8 mouse cellular contexts compared by ENCODE assay signal in the genomic region with DNA sequence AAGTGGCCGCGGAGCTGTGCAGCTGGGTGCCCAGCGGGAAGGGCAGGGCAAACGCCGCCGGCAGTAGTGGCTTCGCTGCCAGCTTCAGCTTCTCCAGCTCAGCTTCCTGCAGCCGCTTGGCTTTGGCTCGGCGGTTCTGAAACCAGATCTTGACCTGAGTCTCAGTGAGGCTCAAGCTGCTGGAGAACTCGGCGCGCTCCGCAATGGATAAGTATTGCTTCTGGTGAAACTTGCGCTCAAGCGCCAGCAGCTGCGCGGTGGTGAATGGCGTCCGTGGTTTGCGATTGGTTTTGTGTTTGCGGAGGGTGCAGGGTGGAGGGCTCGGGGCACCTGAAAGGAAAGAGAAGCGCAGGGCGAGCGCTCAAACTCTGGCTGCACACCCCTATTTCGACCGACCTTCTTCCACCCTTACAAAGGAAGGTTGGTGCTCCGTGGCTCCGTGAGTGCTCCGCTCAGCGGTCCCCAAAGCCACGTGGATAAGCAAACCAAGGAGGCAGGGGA. TPM values are rescaled to one million over a fixed set of nuclear protein-coding genes. Genes with fewer than 3 reads are reported as not detected.
DNase-seq lines count a peak whose midpoint lies in the region; ATAC-seq and TF ChIP-seq lines count a peak whose summit lies in the region.

No protein-coding gene starts in this region.

- peak overlapping the region; percentile 43 for H3K4me3 ChIP-seq in kidney, embryonic 15.5 days (replicated peaks)
- peak overlapping the region; percentile 51 for H3K4me3 ChIP-seq in brown adipose tissue, adult 24 weeks (ENCODE audit: insufficient read depth, low read depth, low read length)
- peak overlapping the region; percentile 23 for H3K4me3 ChIP-seq in liver, embryonic 11.5 days (ENCODE audit: low read depth, low read length)
- H3K4me3 ChIP-seq in olfactory bulb, adult 2 months (ENCODE audit: insufficient read depth, low read depth, low read length) = peak overlapping the region; percentile 23

- H3K9ac ChIP-seq in kidney, embryonic 15.5 days = peak overlapping the region; percentile 23; the same call in 1 of the 2 replicates
- no peak overlapping the region for H3K9ac ChIP-seq in liver, embryonic 11.5 days (ENCODE audit: low read depth, low read length)

- no peak for TF ChIP-seq CTCF in olfactory bulb, adult 2 months (IDR thresholded peaks at IDR 0.05; ENCODE audit: insufficient read depth, low read depth, low read length)

- DNase-seq in kidney, adult 8-10 months = no peak
- DNase-seq in liver, embryonic 11.5 days (ENCODE audit: low spot score) = peak; percentile 45
- no peak for DNase-seq in frontal cortex, postnatal 10 days (ENCODE audit: low spot score in 2 of 2)
- no peak for DNase-seq in spleen, postnatal 4 days (ENCODE audit: low spot score in 2 of 2)

- peak; percentile 30; the same call in 1 of the 2 replicates for ATAC-seq in kidney, embryonic 15.5 days (replicated peaks; ENCODE audit: low FRiP score)
- peak; percentile 29 for ATAC-seq in granulocyte monocyte progenitor cell, adult 5-6 weeks (replicated peaks; ENCODE audit: poor library complexity, severe bottlenecking)
- ATAC-seq in liver, embryonic 11.5 days (replicated peaks; ENCODE audit: low FRiP score) = no peak

- H3K4me2 ChIP-seq in kidney, embryonic 15.5 days = peak overlapping the region; percentile 75
- H3K4me2 ChIP-seq in liver, embryonic 11.5 days = peak overlapping the region; percentile 66

- no peak overlapping the region for H3K27ac ChIP-seq in kidney, embryonic 15.5 days
- no peak overlapping the region for H3K27ac ChIP-seq in brown adipose tissue, adult 24 weeks (replicated peaks; ENCODE audit: low read depth, low read length)
- H3K27ac ChIP-seq in liver, embryonic 11.5 days (ENCODE audit: low read depth, low read length) = no peak overlapping the region
- H3K27ac ChIP-seq in olfactory bulb, adult 2 months (ENCODE audit: insufficient read depth, low read depth, low read length) = no peak overlapping the region

- peaks cover 25% of the 10 kb centered on the region for H3K4me1 ChIP-seq in kidney, embryonic 15.5 days
- H3K4me1 ChIP-seq in brown adipose tissue, adult 24 weeks (ENCODE audit: control insufficient read depth, insufficient read depth, insufficient read length, low read length) = no peaks in the 10 kb centered on the region
- peaks cover 4% of the 10 kb centered on the region; the same call in 1 of the 2 replicates for H3K4me1 ChIP-seq in liver, embryonic 11.5 days (replicated peaks; ENCODE audit: control insufficient read depth, insufficient read depth, low read length)
- peaks cover 21% of the 10 kb centered on the region for H3K4me1 ChIP-seq in olfactory bulb, adult 2 months (ENCODE audit: control insufficient read depth, insufficient read depth, low read length)

- TF ChIP-seq POLR2A in olfactory bulb, adult 2 months (IDR thresholded peaks at IDR 0.05; ENCODE audit: insufficient read depth, low read depth, low read length) = no peak

- H3K36me3 ChIP-seq in kidney, embryonic 15.5 days = no peaks in the 10 kb centered on the region
- H3K36me3 ChIP-seq in liver, embryonic 11.5 days (ENCODE audit: control insufficient read depth, insufficient read depth, low read length) = no peaks in the 10 kb centered on the region

- H3K27me3 ChIP-seq in kidney, embryonic 15.5 days = peaks cover 89% of the 10 kb centered on the region
- peaks cover 79% of the 10 kb centered on the region for H3K27me3 ChIP-seq in liver, embryonic 11.5 days (replicated peaks; ENCODE audit: control insufficient read depth, insufficient read depth, low read length)

- WGBS in kidney, embryonic 15.5 days = under 1% methylated on average over 33 of the region's 33 CpGs
- WGBS in liver, embryonic 11.5 days = 2% methylated on average over 33 of the region's 33 CpGs
- under 1% methylated on average over 33 of the region's 33 CpGs for WGBS in olfactory bulb, adult 2 months

- H3K9me3 ChIP-seq in kidney, embryonic 15.5 days (replicated peaks) = no peaks in the 10 kb centered on the region
- H3K9me3 ChIP-seq in liver, embryonic 11.5 days (ENCODE audit: control insufficient read depth, low read length) = no peaks in the 10 kb centered on the region

RNA-seq across cellular contexts. Expression of a gene that starts 1.0 kb away (rescaled TPM):
- polyA plus RNA-seq in kidney, embryonic 15.5 days (2015; fragmentation: Nextera tagmentation; extraction: Ambion mirVana) = not detected in 2 replicates
- polyA plus RNA-seq in brown adipose tissue, adult 24 weeks (2012; ENCODE audit: insufficient read depth, insufficient read length, missing spikeins) = not detected in 2 replicates
- not detected in 2 replicates for total RNA-seq in granulocyte monocyte progenitor cell, adult 5-6 weeks (2014; fragmentation: Nextera tagmentation)
- not detected in 2 replicates for total RNA-seq in granulocyte monocyte progenitor cell, adult 5-6 weeks (2017)
- 0.11 TPM in 1 of 2 replicates, not detected in the other for polyA plus RNA-seq in liver, embryonic 11.5 days (2014; fragmentation: Nextera tagmentation; extraction: Ambion mirVana)
- polyA plus RNA-seq in olfactory bulb, adult 2 months (2012; ENCODE audit: insufficient read depth, insufficient read length, low replicate concordance, missing spikeins) = not detected in 2 replicates

RNA-seq across cellular contexts. Expression of a gene that starts 11.4 kb away (rescaled TPM):
- 52.6 and 58.0 TPM in 2 replicates for polyA plus RNA-seq in kidney, embryonic 15.5 days (2015; fragmentation: Nextera tagmentation; extraction: Ambion mirVana)
- 8.6 and 9.1 TPM in 2 replicates for polyA plus RNA-seq in brown adipose tissue, adult 24 weeks (2012; ENCODE audit: insufficient read depth, insufficient read length, missing spikeins)
- total RNA-seq in granulocyte monocyte progenitor cell, adult 5-6 weeks (2014; fragmentation: Nextera tagmentation) = 19.2 and 34.8 TPM in 2 replicates
- total RNA-seq in granulocyte monocyte progenitor cell, adult 5-6 weeks (2017) = 36.3 and 40.4 TPM in 2 replicates
- 45.1 and 52.6 TPM in 2 replicates for polyA plus RNA-seq in liver, embryonic 11.5 days (2014; fragmentation: Nextera tagmentation; extraction: Ambion mirVana)
- polyA plus RNA-seq in olfactory bulb, adult 2 months (2012; ENCODE audit: insufficient read depth, insufficient read length, low replicate concordance, missing spikeins) = not detected in 2 replicates

RNA-seq across cellular contexts. Expression of a gene that starts 11.7 kb away (rescaled TPM):
- polyA plus RNA-seq in kidney, embryonic 15.5 days (2015; fragmentation: Nextera tagmentation; extraction: Ambion mirVana) = 38.3 and 40.4 TPM in 2 replicates
- 12.9 and 13.9 TPM in 2 replicates for polyA plus RNA-seq in brown adipose tissue, adult 24 weeks (2012; ENCODE audit: insufficient read depth, insufficient read length, missing spikeins)
- total RNA-seq in granulocyte monocyte progenitor cell, adult 5-6 weeks (2014; fragmentation: Nextera tagmentation) = 21.3 and 21.5 TPM in 2 replicates
- 20.6 and 21.5 TPM in 2 replicates for total RNA-seq in granulocyte monocyte progenitor cell, adult 5-6 weeks (2017)
- polyA plus RNA-seq in liver, embryonic 11.5 days (2014; fragmentation: Nextera tagmentation; extraction: Ambion mirVana) = 41.4 and 44.6 TPM in 2 replicates
- polyA plus RNA-seq in olfactory bulb, adult 2 months (2012; ENCODE audit: insufficient read depth, insufficient read length, low replicate concordance, missing spikeins) = not detected in 2 replicates

RNA-seq across cellular contexts. Expression of a gene that starts 34.5 kb away (rescaled TPM):
- polyA plus RNA-seq in kidney, embryonic 15.5 days (2015; fragmentation: Nextera tagmentation; extraction: Ambion mirVana) = 1.4 and 2.1 TPM in 2 replicates
- polyA plus RNA-seq in brown adipose tissue, adult 24 weeks (2012; ENCODE audit: insufficient read depth, insufficient read length, missing spikeins) = not detected in 2 replicates
- total RNA-seq in granulocyte monocyte progenitor cell, adult 5-6 weeks (2014; fragmentation: Nextera tagmentation) = 0.67 TPM in 1 of 2 replicates, not detected in the other
- total RNA-seq in granulocyte monocyte progenitor cell, adult 5-6 weeks (2017) = not detected in 2 replicates
- polyA plus RNA-seq in liver, embryonic 11.5 days (2014; fragmentation: Nextera tagmentation; extraction: Ambion mirVana) = 0.19 and 0.52 TPM in 2 replicates
- polyA plus RNA-seq in olfactory bulb, adult 2 months (2012; ENCODE audit: insufficient read depth, insufficient read length, low replicate concordance, missing spikeins) = not detected in 2 replicates

RNA-seq across cellular contexts. Expression of a gene that starts 45.3 kb away (rescaled TPM):
- polyA plus RNA-seq in kidney, embryonic 15.5 days (2015; fragmentation: Nextera tagmentation; extraction: Ambion mirVana) = 0.28 TPM in 1 of 2 replicates, not detected in the other
- polyA plus RNA-seq in brown adipose tissue, adult 24 weeks (2012; ENCODE audit: insufficient read depth, insufficient read length, missing spikeins) = not detected in 2 replicates
- total RNA-seq in granulocyte monocyte progenitor cell, adult 5-6 weeks (2014; fragmentation: Nextera tagmentation) = not detected in 2 replicates
- not detected in 2 replicates for total RNA-seq in granulocyte monocyte progenitor cell, adult 5-6 weeks (2017)
- polyA plus RNA-seq in liver, embryonic 11.5 days (2014; fragmentation: Nextera tagmentation; extraction: Ambion mirVana) = not detected in 2 replicates
- not detected in 2 replicates for polyA plus RNA-seq in olfactory bulb, adult 2 months (2012; ENCODE audit: insufficient read depth, insufficient read length, low replicate concordance, missing spikeins)

Comparison
In these comparisons a context has a peak if more than half of its experiments do, and no peak if none do; other contexts are left out.
1. RNA of a gene that starts 11.7 kb away (polyA plus RNA-seq): 41.4 to 44.6 TPM in liver, embryonic 11.5 days, 38.3 to 40.4 TPM in kidney, embryonic 15.5 days and 12.9 to 13.9 TPM in brown adipose tissue, adult 24 weeks; not detected in olfactory bulb, adult 2 months; every median in the first group is over 10 times any median in the second.
2. Peak in every context shown above with its lines, with median percentiles within 50 percentile points of each other: H3K4me3 ChIP-seq.